Mouse (Mus musculus) kidney, adult 2 months (tissue): ENCODE data around the gene Txndc17.

Experiments
- CTCF ChIP-seq: fragments of 200-500 bp; conservative IDR thresholded peaks from 2 replicates; pipeline ENCODE4 v1.5.1; 2011; ENCODE audit warnings: low read depth, mild to moderate bottlenecking, control low read depth, low read length, moderate library complexity, mixed read lengths; ENCODE audit not compliant: insufficient read depth, insufficient read length
- POLR2A ChIP-seq: fragments of 200-500 bp; IDR thresholded peaks from one replicate; pipeline ENCODE4 v1.6.1; 2011; ENCODE audit warnings: low read depth, low read length, control low read depth

GRCm38 (mm10) chr11:72228513-72228912, 21.2 kb downstream of the Txndc17 start:
- TF ChIP-seq CTCF (no peak), POLR2A (no peak)
